Mouse (Mus musculus) thymus, postnatal 10 days (tissue): Measurements from ENCODE around the gene Mrpl40.
"Not testable (repeated sequence)": the region's sequence is repeated elsewhere in the genome, so short reads cannot be mapped to it uniquely, and the experiment has no call there.

Source experiments
- DNase-seq, 2 experiments: peaks; one replicate each; pipeline ENCODE4 v3.0.0; 2021; ENCODE audit warnings: low spot score in 2 of 2

Gene Mrpl40

DNA sequence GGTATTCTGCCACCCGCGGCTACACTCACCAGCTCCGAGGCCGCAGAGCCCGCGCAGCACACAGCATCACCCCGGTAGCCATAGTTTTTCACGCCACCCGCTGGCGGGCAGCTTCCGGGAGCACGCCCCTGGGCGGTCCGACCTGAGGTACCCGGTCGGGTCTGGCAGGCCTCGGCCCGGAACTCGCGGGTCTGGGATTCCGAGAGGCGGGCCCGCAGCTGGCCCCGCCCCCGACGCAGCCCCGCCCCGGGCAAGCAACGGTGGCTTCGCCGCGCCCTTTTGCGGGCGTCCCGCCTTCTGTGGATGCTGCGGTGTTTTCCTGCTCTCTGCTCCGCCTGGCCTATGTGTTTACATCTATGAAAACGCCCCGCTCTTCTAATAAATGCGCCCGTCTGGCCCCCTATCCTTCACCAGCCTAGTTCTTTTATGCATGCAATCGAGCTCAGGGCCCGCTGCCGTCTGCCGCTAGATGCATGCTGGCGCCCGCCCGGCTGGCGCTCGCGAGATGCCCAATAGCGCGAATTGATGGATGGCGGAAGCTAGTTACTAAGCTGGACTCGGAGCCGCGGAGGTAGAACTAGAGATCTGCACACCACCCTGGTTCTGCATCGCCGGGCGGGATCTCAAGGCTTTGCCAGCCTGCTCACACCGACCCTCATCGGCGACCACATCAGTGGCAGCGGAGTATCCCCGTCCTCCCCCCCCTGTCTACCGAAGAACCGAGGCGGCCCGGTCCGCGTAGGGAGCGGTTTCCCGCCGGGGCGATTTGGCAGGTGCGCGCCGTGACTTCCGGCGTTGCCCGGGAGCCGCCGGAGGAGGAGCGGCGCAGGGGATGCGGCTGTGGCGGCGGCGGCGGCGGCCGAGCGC lies at the start of gene Mrpl40, which contains the start of gene Hira:
Gene Mrpl40, minus strand, starts transcription at position 421 of the 867 bp plus-strand sequence.
Gene Hira, plus strand, starts transcription at position 596 of the 867 bp plus-strand sequence.
- peak; percentile 89 to 93 for DNase-seq

DNA sequence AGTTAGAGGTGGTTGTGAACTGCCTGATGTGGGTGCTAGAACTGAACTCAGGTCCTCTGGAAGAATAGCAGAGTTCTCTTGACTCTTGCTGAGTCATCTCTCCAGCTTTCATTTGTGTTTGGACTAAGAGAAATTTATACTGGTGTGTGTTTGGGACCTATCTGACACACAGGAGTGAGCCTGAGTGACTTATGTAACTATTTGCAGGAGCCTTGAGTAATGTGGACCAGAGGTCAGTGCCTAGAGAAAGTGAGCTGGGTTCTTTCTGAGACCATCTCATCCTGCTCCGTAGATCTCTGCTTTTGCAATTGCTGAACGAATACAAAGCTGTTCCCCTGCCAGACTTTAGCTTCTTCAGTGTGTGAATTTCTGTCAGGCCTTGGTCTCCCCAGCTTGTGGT lies 45.1 kb upstream of the Mrpl40 start:
- no peak for DNase-seq

DNA sequence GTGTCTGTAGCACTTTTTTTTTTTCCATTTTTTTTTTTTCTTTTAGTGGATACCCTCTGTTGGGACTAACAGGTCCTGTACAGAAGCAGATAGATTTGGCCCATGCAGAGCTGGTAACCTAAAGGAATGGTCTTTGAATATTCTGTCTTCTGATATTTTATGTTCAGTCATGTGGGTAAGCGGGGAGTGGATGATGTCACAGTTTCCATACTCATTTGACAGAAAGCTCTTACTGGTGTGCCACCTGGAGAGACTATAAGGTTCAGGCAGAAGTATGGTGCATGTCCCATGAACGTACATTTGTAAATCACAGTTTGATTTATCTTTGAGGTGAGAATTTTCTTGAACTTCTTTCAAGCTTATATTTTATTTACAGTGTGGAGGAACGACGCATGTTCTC lies 39.4 kb upstream of the Mrpl40 start:
- DNase-seq, result no peak

DNA sequence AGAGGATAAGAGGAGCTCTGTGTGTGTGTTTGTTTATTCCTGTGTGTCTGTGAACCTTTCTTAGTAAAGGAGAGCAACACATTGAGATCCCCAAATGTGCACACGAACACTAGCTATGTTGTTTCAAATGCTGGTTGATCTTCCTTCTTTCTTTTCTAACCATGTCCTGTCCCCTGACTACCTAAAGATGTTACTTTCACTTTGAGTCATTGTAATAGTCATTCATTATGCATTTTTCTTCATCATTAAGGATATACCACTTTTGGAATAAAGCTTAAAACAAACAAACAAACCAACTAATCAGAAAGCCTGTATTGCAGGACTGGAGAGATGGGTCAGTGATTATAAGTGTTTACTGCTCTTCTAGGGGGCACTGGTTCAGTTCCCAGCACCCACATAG lies 29.0 kb upstream of the Mrpl40 start:
- no peak for DNase-seq

DNA sequence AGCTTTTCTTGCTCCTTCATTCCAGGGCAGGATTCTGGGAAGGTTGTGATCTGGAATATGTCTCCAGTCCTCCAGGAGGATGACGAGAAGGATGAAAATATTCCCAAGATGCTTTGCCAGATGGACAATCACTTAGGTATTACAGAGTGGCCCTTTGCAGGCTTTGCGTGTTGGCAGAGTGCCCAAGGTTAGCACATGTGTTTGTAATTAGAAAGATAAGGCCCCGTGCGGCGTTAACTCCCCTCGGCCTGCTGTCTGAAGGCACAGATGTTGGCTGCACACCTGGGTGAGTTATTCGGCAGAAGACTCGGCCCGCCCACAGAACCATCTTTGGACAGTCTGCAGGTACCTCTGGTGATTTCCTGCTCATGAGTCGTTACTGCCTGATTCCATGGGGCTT lies 19.8 kb upstream of the Mrpl40 start:
- DNase-seq, result no peak

DNA sequence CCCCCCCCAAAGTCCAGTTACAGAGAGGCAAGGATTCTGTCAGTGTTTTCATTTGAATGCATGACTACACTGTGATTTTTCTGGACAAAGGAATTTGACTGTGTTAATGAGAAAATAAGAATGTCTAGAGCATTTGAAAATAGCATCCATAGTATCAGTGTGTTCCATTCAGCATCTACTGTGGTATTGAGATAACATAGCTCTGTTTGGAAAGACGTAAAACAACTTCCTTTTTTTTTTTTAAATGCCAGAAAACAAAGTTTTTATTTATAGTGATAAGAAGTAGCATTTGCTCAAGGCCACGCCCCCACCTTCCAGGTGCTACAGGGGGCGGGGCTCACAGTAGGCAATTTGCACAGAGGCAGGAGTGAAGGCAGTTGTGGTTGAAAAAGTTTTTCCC lies 18.6 kb upstream of the Mrpl40 start:
- no peak for DNase-seq

DNA sequence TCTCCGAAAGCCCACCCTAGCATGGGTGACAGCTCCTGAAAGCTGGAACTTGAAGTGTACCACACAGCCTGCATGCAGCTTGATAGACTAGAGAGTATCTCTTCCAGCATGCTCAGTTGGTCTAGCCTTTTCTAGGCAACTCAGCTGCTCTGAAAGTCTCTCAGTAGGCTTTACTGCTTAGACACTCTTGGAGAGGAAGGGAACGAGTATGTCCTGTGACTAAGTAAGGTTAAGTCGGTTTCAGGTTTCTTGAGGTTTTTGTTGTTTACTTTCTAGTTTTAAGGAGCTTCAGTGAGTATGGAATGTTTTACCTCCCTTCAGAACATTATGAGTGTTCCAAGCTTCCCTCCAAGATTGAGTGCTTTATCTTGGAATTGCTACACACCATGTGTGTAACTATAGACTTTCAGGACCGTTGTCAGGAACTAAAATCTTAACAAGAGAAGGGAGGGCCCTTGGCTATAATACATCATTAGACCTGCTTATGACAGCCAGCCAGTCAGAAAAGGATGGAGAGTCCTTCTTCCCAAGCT lies 17.2 kb upstream of the Mrpl40 start:
- no peak for DNase-seq

DNA sequence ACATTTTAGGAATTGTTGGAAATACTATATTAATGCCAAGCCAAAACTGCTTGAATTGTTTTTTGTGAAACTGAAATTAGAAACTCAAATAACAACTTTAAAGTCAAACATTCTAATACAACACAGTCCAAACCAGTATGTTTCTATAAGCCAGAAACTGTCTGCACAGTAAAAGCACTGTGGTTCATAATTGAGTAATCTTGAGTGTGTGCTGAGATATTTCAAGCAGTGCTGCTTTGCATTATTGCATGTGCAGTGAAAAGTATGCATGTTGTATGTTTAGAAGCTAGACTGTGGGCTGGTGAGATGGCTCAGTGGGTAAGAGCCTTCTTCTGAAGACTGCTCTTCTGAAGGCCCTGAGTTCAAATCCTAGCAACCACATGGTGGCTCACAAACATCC lies 7.4 kb upstream of the Mrpl40 start:
- DNase-seq, result no peak

DNA sequence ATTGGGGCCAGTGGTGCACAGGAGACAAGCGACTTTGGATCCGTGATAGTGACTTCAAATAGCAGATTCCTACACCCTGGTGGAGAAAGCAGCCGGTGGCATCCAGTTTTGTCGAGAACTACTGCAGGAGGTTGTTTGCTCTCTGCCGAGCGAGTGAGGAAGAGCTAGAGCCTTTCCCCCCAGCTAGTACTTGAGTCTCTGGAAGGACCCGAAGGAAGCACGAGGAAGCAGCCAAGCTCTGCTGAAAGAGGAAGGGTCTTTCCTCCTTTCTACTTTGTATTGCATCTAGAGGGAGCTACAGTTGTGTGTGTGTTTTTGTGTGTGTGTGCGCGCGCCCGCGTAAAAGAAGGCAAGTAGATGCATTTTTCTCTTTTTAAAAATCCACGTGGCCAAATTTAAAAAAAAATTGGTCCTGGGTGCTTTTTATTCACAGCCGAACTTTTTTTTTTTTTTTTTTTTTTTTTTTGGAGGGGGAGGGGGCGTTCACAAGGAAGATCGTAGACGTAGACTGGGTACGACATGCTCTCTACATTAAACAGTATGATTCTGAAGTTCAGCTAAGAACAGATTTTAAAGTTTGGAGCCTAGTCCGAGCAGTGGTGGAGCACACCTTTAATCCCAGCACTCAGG lies 1.5 kb upstream of the Mrpl40 start:
- no peak for DNase-seq

DNA sequence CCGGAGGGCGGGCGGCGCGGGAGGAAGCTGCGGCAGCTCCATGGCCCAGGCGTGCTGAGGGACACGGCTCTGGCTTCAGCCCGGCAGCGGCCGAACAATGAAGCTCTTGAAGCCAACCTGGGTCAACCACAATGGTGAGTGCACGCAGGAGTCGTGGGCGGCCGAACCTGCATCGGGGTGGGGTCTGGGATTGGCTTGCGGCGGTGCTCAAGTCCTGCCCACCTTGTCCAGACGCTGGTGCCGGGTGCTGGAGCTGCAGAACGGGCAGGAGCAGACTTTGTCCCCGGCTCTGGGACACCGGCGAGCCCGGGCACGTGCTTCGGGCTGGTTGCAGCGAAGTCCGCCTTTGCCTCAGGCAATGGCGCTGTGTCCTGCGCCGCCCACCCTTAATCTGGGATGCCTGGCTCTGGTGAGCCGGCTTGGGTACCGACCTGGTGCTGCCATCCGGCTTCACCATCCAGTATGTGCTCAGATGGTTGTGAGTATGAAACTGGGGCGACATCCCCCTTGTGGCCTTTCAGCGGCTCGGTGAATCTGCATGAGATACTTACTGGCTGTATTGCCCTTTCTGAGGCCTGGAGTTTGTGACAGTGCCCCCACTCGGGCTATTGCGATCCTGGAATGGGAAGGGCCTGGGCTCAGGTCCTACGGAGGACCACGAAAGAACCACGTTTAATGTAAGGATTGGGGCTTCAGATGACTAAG lies 876 bp upstream of the Mrpl40 start:
- peak; percentile 58 to 67 for DNase-seq

DNA sequence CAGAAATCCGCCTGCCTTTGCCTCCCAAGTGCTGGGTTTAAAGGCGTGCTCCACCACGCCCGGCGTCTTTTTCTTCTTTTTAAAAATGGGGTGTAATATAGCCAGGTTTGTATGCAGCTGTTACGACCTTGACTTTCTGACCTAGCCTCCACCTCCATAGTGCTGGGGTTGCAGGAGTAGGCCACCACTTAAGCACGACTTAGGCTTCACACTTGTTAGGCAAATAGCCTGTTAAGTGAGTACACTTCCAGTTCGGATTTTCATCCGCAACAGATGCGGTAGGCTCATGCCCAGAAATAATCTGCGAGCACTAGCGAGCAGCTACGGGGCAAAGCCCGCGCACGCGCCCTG lies 596 bp downstream of the Mrpl40 start:
- peak in 1 of 2 experiments; percentile 5 for DNase-seq

DNA sequence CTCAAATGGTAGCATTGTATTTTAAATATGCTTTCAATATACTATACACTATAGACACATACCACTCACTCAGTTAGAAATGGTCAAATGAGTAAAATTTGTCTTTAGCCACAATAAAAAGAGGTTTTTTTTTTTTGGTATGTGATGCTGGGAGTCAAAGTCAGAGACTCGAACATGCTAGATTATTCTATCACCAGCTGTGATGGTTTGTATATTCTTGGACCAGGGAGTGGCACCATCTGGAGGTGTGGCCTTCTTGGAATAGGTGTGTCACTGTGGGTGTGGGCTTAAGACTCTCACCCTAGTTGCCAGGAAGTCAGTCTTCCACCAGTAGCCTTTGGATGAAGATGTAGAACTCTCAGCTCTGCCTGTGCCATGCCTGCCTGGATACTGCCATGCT lies 6.2 kb downstream of the Mrpl40 start:
- DNase-seq, result not testable (repeated sequence)

DNA sequence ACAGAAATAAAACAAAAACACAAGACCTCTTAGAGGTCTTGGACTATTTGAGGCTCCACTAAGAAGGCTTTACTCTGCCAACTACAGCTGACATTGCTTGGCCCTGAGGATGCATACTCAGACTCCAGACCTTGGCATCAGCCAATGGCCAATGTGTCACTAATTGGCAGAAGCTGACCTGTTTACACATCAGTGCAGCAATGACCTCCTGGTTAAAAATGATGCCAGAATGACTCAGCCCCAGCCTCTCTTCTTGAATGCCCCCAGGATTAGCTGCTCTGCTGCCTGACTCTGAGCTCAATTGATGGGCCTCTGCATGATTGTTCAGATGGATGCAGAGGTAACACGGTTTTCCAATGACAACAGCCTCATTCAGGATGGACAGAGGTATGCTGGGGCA lies 16.5 kb downstream of the Mrpl40 start:
- DNase-seq, result no peak

DNA sequence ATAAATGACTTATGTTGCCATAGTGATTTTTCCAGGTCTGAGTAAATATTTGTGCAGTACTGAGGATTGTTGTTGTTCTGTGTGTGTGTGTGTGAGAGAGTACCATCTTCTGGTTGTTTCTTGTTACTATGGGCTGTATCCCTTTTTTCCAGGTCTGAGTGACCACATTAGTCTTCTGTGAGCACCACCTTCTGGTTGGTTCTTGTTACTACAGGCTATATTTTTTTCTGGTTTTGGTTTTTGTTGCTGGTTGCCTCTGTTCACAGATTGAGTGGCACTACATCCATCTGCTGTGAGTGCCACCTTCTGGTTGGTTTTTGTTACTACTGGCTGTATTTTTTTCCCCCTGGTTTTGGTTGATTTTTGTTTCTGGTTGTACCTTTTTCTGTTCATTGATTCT lies 18.1 kb downstream of the Mrpl40 start:
- DNase-seq, result peak; percentile 12 to 46

DNA sequence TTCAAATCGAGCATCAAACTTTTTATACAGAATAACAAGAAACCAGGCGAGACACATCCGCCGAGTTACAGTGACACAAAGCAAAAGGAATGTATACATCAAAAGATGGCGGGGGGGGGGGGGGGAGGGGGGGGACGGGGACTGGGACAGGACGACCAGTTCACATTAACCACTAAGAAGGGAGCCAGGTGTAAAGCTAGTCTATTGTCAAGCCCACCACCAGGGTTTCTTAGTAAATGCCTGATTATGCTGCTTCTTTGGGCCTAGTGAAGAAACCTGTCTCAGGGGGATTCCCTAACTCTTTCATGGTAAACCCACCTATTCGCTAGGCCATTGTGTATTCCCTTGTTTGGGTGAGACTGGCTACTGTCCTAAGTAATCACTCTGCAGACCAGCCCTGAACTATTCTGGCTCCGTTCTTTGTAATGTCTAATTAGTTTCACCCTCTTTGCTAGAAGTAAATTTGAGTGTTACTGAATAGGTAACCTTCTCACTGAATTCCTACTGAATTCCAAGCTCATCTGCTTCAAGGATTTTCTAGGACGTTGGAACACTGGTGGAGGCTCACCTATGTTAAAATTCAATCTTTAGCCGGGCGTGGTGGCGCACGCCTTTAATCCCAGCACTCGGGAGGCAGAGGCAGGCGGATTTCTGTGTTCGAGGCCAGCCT lies 27.0 kb downstream of the Mrpl40 start:
- not testable (repeated sequence) for DNase-seq

DNA sequence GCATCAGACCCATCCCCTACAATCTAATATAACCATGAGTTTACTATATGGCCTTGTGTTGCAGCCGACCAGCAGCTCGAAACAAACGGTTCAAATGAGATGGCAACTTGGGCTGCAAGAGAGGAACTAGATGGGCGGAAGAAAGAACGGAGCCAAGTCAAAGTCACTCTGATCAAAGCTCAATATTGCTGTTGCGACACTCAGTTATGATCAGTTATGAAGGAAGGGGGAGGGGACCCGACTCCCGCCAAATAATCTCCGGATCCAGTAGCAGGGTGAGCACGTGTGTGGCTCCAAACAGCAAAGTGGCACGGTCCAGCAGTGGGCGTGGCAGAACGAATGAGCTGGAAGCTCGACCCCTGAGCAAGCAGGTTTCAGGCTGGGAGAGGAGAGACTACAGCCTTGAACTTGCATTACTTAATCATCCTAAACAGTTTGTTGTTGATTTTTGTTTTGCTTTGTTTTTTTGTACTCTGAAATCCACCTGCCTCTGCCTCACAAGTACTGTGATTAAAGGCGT lies 30.3 kb downstream of the Mrpl40 start:
- DNase-seq, result no peak

DNA sequence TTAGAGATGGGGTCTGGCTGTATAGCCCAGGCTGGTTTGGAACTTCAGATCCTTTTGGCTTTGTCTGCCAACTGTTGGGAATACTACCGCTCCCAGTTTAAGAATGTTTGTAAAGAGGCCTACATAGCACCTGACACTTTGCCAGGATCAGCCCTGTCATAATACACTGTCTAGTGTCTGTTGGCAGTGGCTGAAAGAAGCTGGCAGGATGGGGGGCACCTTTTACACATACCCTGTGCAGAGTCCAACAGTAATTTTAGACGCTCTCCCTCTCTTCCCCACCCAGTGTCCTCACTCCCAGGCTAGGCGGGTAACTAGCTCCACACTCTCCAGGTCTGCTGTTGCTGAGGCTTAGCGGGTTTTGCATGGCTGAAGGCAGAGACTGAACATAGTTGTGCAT lies 38.3 kb downstream of the Mrpl40 start:
- DNase-seq, result no peak

DNA sequence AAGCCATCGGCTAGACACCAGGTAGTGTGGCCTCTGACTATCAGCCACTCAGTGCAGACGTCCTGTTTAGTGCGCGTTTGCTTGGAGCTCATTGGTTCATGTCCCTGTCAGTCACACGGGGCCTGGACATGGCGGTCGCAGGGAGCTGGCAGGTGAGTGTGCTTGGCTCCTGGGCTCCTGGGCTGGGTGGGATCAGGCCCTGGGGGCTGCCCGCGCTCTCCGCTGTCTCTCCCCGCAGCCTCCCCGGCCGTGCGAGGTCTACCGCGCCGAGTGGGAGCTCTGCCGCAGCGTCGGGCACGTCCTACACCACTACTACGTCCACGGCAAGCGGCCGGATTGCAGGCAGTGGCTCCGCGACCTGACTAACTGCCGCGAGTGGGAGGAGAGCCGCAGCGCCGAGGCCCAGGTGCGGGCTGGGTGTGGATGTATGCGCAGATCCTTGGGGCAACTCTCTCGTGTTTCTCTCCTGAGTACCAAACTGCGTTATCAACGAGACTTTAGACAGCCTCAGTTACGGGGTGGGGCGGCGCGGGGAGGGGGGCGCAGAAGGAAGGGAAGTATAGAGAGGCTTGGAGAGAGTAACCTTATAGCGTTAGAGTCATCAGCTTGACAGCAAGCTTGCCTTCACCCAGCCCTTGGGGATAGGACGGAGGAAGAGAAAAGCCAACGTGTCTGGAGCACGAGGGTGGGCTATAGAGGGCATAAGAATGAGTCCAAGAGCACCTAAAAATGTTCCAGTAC lies 40.0 kb downstream of the Mrpl40 start, which contains the start of the genes 2510002D24Rik and Gm28539:
Gene 2510002D24Rik, plus strand, starts transcription at position 111 of the 741 bp plus-strand sequence.
Gene Gm28539, plus strand, starts transcription at position 117 of the 741 bp plus-strand sequence.
- DNase-seq, result peak; percentile 94

DNA sequence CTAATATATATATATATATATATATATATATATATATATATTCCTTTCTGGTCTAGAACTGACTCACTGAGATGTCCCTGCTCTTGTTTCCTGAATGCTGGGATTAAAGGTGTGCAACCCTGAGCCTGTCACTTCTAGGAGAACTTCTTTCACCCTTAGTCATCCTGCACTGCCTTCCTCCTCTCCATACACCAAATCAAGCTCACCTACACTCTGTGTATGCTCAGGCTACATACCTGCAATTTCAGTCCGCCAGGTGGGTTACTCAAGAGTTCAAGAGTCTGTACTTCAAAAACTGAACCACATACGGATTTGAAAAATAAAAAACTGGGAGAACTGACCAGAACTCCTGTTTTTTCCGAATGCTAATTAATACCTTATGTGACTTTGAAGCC lies 40.6 kb downstream of the Mrpl40 start:
- DNase-seq, result no peak

DNA sequence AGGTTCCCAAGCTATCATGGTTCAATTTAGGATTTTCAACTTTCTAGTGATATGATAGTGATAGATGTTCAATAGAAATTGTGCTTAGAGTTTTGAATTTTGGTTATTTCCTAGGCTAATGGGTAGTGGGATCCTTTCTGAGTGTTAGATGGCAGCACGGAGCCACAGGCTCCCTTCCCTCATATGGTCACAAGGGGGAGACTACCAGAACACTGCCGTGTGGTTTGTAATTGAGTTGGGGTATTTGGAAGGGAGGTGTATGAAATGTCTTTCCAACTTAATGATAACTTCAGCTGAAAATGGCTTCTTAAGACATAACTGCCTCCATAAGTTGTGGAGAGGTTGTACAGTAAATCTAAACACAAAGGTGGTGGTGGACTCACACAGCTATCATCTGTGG lies 43.2 kb downstream of the Mrpl40 start:
- DNase-seq, result no peak

DNA sequence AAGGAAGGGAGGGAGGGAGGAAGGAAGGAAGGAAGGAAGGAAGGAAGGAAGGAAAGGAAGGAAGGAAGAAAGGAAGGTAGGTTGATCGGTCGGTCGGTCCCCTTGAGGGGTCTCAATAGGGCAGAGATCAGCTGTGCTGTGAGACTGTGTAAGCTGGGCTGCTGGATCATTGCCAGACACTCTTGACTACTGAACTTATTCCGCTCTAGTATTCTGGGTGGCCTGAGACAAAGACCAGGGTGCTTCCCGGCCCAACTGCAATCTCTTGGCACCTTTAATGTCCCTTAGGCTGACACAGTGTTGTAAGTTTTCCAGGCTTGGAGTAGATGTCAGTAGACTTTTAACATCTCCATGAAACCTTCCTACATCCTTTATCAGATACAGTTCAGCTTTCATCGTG lies 47.6 kb downstream of the Mrpl40 start:
- DNase-seq, result no peak
